Mouse (Mus musculus): ENCODE data around the gene Fstl4. TPM values are rescaled to one million over a fixed set of nuclear protein-coding genes. Genes with fewer than 3 reads are reported as not detected.

Fstl4 gene
- total and polyA plus RNA-seq, 3 experiments, result not detected

DNA sequence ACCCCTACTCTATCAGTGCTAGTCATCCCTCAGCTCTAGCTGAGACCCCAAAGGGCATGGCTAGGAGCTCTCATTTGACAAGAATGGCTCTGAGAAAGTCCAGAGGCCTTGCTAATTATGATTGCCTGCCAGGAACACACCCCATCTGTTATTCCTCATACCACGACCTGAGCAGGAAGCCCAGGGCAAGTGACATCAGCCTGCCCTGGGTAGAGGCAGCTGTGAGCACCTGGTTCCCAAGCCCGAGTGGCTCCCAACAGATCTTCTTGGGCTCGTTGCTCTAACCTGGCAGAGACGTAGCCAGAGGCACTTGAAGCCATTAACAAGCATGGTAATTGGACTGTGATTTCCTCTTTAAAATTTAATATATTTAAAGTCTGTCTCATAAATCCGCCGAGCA lies 305.3 kb downstream of the Fstl4 start:
- DNase-seq (ENCODE audit: low read depth, low spot score), result no peak
- Histone ChIP-seq H3K4me3 (ENCODE audit: control insufficient read depth in 1 of 2, insufficient read depth in 1 of 2, low read depth in 2 of 2, low read length in 2 of 2) (no peak overlapping the region), H3K27me3 (ENCODE audit: control insufficient read depth in 1 of 2, insufficient read depth in 2 of 2, low read length in 2 of 2) (no peaks in the 10 kb centered on the region), H3K9me3 (replicated peaks; ENCODE audit: insufficient read depth, low read length) (no peaks in the 10 kb centered on the region), H3K79me2 (ENCODE audit: control insufficient read depth, insufficient read depth, low read length, poor library complexity) (no peaks in the 10 kb centered on the region), H3K4me1 (ENCODE audit: control insufficient read depth in 1 of 2, insufficient read depth in 2 of 2, low read length in 2 of 2) (no peaks in the 10 kb centered on the region), H3K27ac (ENCODE audit: control insufficient read depth, low read depth, low read length) (no peak overlapping the region), H3K9ac (ENCODE audit: control insufficient read depth, low read depth, low read length, poor library complexity, severe bottlenecking) (no peak overlapping the region), H3K36me3 (ENCODE audit: control insufficient read depth in 1 of 2, insufficient read depth in 2 of 2, low read length in 2 of 2) (no peaks in the 10 kb centered on the region)
- TF ChIP-seq UBTF (IDR thresholded peaks at IDR 0.05; ENCODE audit: borderline replicate concordance, insufficient read depth, low read depth, low read length), result no peak
- no peak for TF ChIP-seq KAT2A (conservative IDR thresholded peaks at IDR 0.05; ENCODE audit: low read depth, low read length)
- TF ChIP-seq HCFC1 (IDR thresholded peaks at IDR 0.05; ENCODE audit: low read depth, low read length), result no peak
- no peak for TF ChIP-seq JUND (IDR thresholded peaks at IDR 0.05; ENCODE audit: low read depth, low read length)
- TF ChIP-seq ETS1 (IDR thresholded peaks at IDR 0.05; ENCODE audit: low read depth, low read length), result no peak
- TF ChIP-seq CTCF (IDR thresholded peaks at IDR 0.05 in 2 of 3, conservative IDR thresholded peaks at IDR 0.05 in 1 of 3; ENCODE audit: control insufficient read depth in 1 of 3, insufficient read depth in 1 of 3, low read depth in 2 of 3, low read length in 3 of 3, poor library complexity in 1 of 3, severe bottlenecking in 1 of 3), result no peak
- TF ChIP-seq MEF2A (IDR thresholded peaks at IDR 0.05; ENCODE audit: extremely low read depth, insufficient replicate concordance, low read depth, low read length, poor library complexity, severe bottlenecking), result no peak
- TF ChIP-seq TAL1 (IDR thresholded peaks at IDR 0.05; ENCODE audit: low read length), result no peak
- no peak for TF ChIP-seq MXI1 (IDR thresholded peaks at IDR 0.05; ENCODE audit: low read depth, low read length)
- TF ChIP-seq ZNF384 (IDR thresholded peaks at IDR 0.05; ENCODE audit: low read depth, low read length), result no peak
- TF ChIP-seq GATA1 (IDR thresholded peaks at IDR 0.05; ENCODE audit: low read depth, low read length), result no peak
- no peak for TF ChIP-seq E2F4 (IDR thresholded peaks at IDR 0.05; ENCODE audit: borderline replicate concordance, low read depth, low read length)
- TF ChIP-seq CHD1 (IDR thresholded peaks at IDR 0.05; ENCODE audit: low read depth, low read length), result no peak
- TF ChIP-seq POLR2AphosphoS5 (IDR thresholded peaks at IDR 0.05; ENCODE audit: borderline replicate concordance, low read depth, low read length), result no peak
- TF ChIP-seq EP300 (IDR thresholded peaks at IDR 0.05; ENCODE audit: low read depth in 1 of 2, low read length in 2 of 2), result no peak
- TF ChIP-seq MAZ (IDR thresholded peaks at IDR 0.05; ENCODE audit: low read depth, low read length), result no peak
- no peak for TF ChIP-seq MYB (IDR thresholded peaks at IDR 0.05; ENCODE audit: low read depth, low read length)
- no peak for TF ChIP-seq ZKSCAN1 (IDR thresholded peaks at IDR 0.05; ENCODE audit: low read depth, low read length)
- TF ChIP-seq NRF1 (IDR thresholded peaks at IDR 0.05; ENCODE audit: insufficient read depth, low read depth, low read length, poor library complexity, severe bottlenecking), result no peak
- no peak for TF ChIP-seq RCOR1 (IDR thresholded peaks at IDR 0.05; ENCODE audit: low read depth, low read length)

GRCm38 (mm10) chr11:53071602-53072001 lies 307.2 kb downstream of the Fstl4 start:
- Histone ChIP-seq H3K27me3 (ENCODE audit: control insufficient read depth in 1 of 2, insufficient read depth in 2 of 2, low read length in 2 of 2) (no peaks in the 10 kb centered on the region), H3K36me3 (ENCODE audit: control insufficient read depth in 1 of 2, insufficient read depth in 2 of 2, low read length in 2 of 2) (no peaks in the 10 kb centered on the region), H3K27ac (ENCODE audit: control insufficient read depth, low read depth, low read length) (no peak overlapping the region), H3K4me1 (ENCODE audit: control insufficient read depth in 1 of 2, insufficient read depth in 2 of 2, low read length in 2 of 2) (no peaks in the 10 kb centered on the region), H3K4me3 (ENCODE audit: control insufficient read depth in 1 of 2, insufficient read depth in 1 of 2, low read depth in 2 of 2, low read length in 2 of 2) (no peak overlapping the region), H3K9ac (ENCODE audit: control insufficient read depth, low read depth, low read length, poor library complexity, severe bottlenecking) (no peak overlapping the region), H3K79me2 (ENCODE audit: control insufficient read depth, insufficient read depth, low read length, poor library complexity) (no peaks in the 10 kb centered on the region), H3K9me3 (replicated peaks; ENCODE audit: insufficient read depth, low read length) (no peaks in the 10 kb centered on the region)
- TF ChIP-seq RCOR1 (IDR thresholded peaks at IDR 0.05; ENCODE audit: low read depth, low read length), result no peak
- no peak for TF ChIP-seq GABPA (IDR thresholded peaks at IDR 0.05; ENCODE audit: low read depth, low read length)
- TF ChIP-seq ELF1 (IDR thresholded peaks at IDR 0.05; ENCODE audit: low read depth, low read length), result no peak
- TF ChIP-seq MXI1 (IDR thresholded peaks at IDR 0.05; ENCODE audit: low read depth, low read length), result no peak
- no peak for TF ChIP-seq MAX (IDR thresholded peaks at IDR 0.05; ENCODE audit: low read length)
- TF ChIP-seq USF2 (IDR thresholded peaks at IDR 0.05; ENCODE audit: borderline replicate concordance in 1 of 2, insufficient read depth in 1 of 2, low read depth in 1 of 2, low read length in 2 of 2), result no peak
- no peak for TF ChIP-seq ZKSCAN1 (IDR thresholded peaks at IDR 0.05; ENCODE audit: low read depth, low read length)
- TF ChIP-seq POLR2A (IDR thresholded peaks at IDR 0.05; ENCODE audit: control insufficient read depth in 1 of 2, insufficient read depth in 1 of 2, low read depth in 1 of 2, low read length in 2 of 2, poor library complexity in 1 of 2), result no peak
- no peak for TF ChIP-seq NRF1 (IDR thresholded peaks at IDR 0.05; ENCODE audit: insufficient read depth, low read depth, low read length, poor library complexity, severe bottlenecking)
- TF ChIP-seq ZNF384 (IDR thresholded peaks at IDR 0.05; ENCODE audit: low read depth, low read length), result no peak
- DNase-seq (ENCODE audit: low read depth, low spot score), result no peak

Measured in MEL (cell line).